In genomic region chr2:117019552-117019951, GRCm38 (mm10) we compare ENCODE assay signal across 12 mouse cellular contexts.
A peak's percentile ranks its signal among the peaks of the same experiment; 100 is the strongest.
DNase-seq lines count a peak whose midpoint lies in the region; ATAC-seq and TF ChIP-seq lines count a peak whose summit lies in the region.
"Had no signal": no experiment of that assay in that cellular context is flagged by ENCODE, and none has a peak within 500 bp of the region (broad histone marks: within the 10 kb centered on the region; RNA-seq: fewer than 3 reads in every experiment).

No protein-coding gene starts in this region.

- H3K79me2 ChIP-seq in heart, adult 2 months (replicated peaks; ENCODE audit: control insufficient read depth, insufficient read depth, low read length) = no peaks in the 10 kb centered on the region

- no peaks in the 10 kb centered on the region for H3K9me3 ChIP-seq in lung, embryonic 15.5 days
- H3K9me3 ChIP-seq in embryonic facial prominence, embryonic 12.5 days = no peaks in the 10 kb centered on the region
- no peaks in the 10 kb centered on the region for H3K9me3 ChIP-seq in limb, embryonic 14.5 days (ENCODE audit: control insufficient read depth, low read length)
- H3K9me3 ChIP-seq: hindbrain, embryonic 12.5 days had no signal

- peak; percentile 42; the same call in 1 of the 2 replicates for ATAC-seq in lung, embryonic 15.5 days (ENCODE audit: borderline replicate concordance, extremely low read depth, low FRiP score, low TSS enrichment)
- ATAC-seq in embryonic facial prominence, embryonic 12.5 days (ENCODE audit: insufficient number of reproducible peaks, insufficient read depth, low FRiP score, low TSS enrichment) = 0 out of 2 replicates have a peak, but pooled peaks have one; percentile 56
- ATAC-seq in limb, embryonic 14.5 days (ENCODE audit: low FRiP score, low read depth) = no peak

- TF ChIP-seq EP300 in heart, adult 2 months (IDR thresholded peaks at IDR 0.05; ENCODE audit: insufficient read depth, low read depth, low read length) = no peak

- H3K4me3 ChIP-seq in heart, adult 2 months = no peak overlapping the region
- no peak overlapping the region for H3K4me3 ChIP-seq in lung, embryonic 15.5 days
- H3K4me3 ChIP-seq in embryonic facial prominence, embryonic 12.5 days = no peak overlapping the region
- H3K4me3 ChIP-seq in limb, embryonic 14.5 days (replicated peaks; ENCODE audit: low read length) = no peak overlapping the region
- H3K4me3 ChIP-seq: erythroblast, embryonic 14.5 days; hindbrain, embryonic 12.5 days had no signal

- no peak for TF ChIP-seq CTCF in heart, adult 2 months (IDR thresholded peaks at IDR 0.05)

- H3K27ac ChIP-seq in heart, adult 2 months = peak overlapping the region; percentile 18; the same call in 1 of the 2 replicates
- H3K27ac ChIP-seq in lung, embryonic 15.5 days = peak overlapping the region; percentile 67
- peak overlapping the region; percentile 60; the same call in 1 of the 2 replicates for H3K27ac ChIP-seq in embryonic facial prominence, embryonic 12.5 days
- H3K27ac ChIP-seq in limb, embryonic 14.5 days (replicated peaks; ENCODE audit: low read depth, low read length) = 0 out of 2 replicates have a peak overlapping the region, but pooled peaks have one; percentile 33
- H3K27ac ChIP-seq: hindbrain, embryonic 12.5 days had no signal

- H3K4me1 ChIP-seq in heart, adult 2 months (ENCODE audit: control insufficient read depth, insufficient read depth, low read length) = peaks cover 11% of the 10 kb centered on the region
- H3K4me1 ChIP-seq in lung, embryonic 15.5 days = peaks cover 16% of the 10 kb centered on the region
- peaks cover 16% of the 10 kb centered on the region for H3K4me1 ChIP-seq in embryonic facial prominence, embryonic 12.5 days
- H3K4me1 ChIP-seq in limb, embryonic 14.5 days (ENCODE audit: control insufficient read depth, insufficient read depth, low read length) = peaks cover 4% of the 10 kb centered on the region; the same call in 1 of the 2 replicates

- intact Hi-C loops in heart, adult 2 months (cut with DNase I) = loop anchor here (1.0 to 5.0 kb wide), 4 partner anchors 43 to 161 kb away; partner anchors contain the start of gene Spred1
- intact Hi-C loops in heart, postnatal 36 days (cut with DNase I) = loop anchor here (2.0 to 5.0 kb wide), 4 partner anchors 39 to 117 kb away; partner anchors contain the start of gene Spred1
- intact Hi-C loops in left cerebral cortex, postnatal 4 days (cut with DNase I) = no loop called here

- no peak overlapping the region for H3K4me2 ChIP-seq in lung, embryonic 15.5 days
- no peak overlapping the region for H3K4me2 ChIP-seq in embryonic facial prominence, embryonic 12.5 days (replicated peaks)
- H3K4me2 ChIP-seq in limb, embryonic 14.5 days (replicated peaks; ENCODE audit: low read depth, low read length, severe bottlenecking) = no peak overlapping the region; the same call in 1 of the 2 replicates
- H3K4me2 ChIP-seq: hindbrain, embryonic 12.5 days had no signal

- 44% methylated on average over 1 of the region's 1 CpGs for WGBS in heart, adult 2 months
- 36% methylated on average over 1 of the region's 1 CpGs for WGBS in lung, embryonic 15.5 days
- WGBS in embryonic facial prominence, embryonic 12.5 days = 27% methylated on average over 1 of the region's 1 CpGs
- no CpG with 5 or more reads among the region's 1 CpGs for WGBS in limb, embryonic 14.5 days

- DNase-seq in heart, adult 2 months = no peak
- no peak for DNase-seq in heart, postnatal 36 days
- DNase-seq in lung, postnatal 14 days = no peak
- no peak for DNase-seq in limb, embryonic 14.5 days (ENCODE audit: low spot score)
- no peak for DNase-seq in cerebellum, adult 9-10 months
- DNase-seq in left cerebral cortex, postnatal 4 days = no peak
- DNase-seq: cerebellum, adult 8-10 months had no signal

- H3K36me3 ChIP-seq in heart, adult 2 months (ENCODE audit: control insufficient read depth, insufficient read depth, low read length) = peaks cover 8% of the 10 kb centered on the region
- H3K36me3 ChIP-seq in lung, embryonic 15.5 days = no peaks in the 10 kb centered on the region
- no peaks in the 10 kb centered on the region for H3K36me3 ChIP-seq in embryonic facial prominence, embryonic 12.5 days
- H3K36me3 ChIP-seq in limb, embryonic 14.5 days (ENCODE audit: control insufficient read depth, insufficient read depth, low read length) = no peaks in the 10 kb centered on the region
- H3K36me3 ChIP-seq: hindbrain, embryonic 12.5 days had no signal

- no peak overlapping the region for H3K9ac ChIP-seq in heart, adult 2 months (ENCODE audit: low read depth, low read length)
- H3K9ac ChIP-seq in lung, embryonic 15.5 days = no peak overlapping the region
- H3K9ac ChIP-seq in embryonic facial prominence, embryonic 12.5 days = no peak overlapping the region
- no peak overlapping the region for H3K9ac ChIP-seq in limb, embryonic 14.5 days (ENCODE audit: low read depth, low read length, severe bottlenecking)
- H3K9ac ChIP-seq: hindbrain, embryonic 12.5 days had no signal

- H3K27me3 ChIP-seq in heart, adult 2 months (ENCODE audit: control insufficient read depth, insufficient read depth, low read length) = no peaks in the 10 kb centered on the region
- H3K27me3 ChIP-seq in lung, embryonic 15.5 days = no peaks in the 10 kb centered on the region
- H3K27me3 ChIP-seq in embryonic facial prominence, embryonic 12.5 days = no peaks in the 10 kb centered on the region
- H3K27me3 ChIP-seq in limb, embryonic 14.5 days (ENCODE audit: control insufficient read depth, insufficient read depth, low read length) = no peaks in the 10 kb centered on the region
- H3K27me3 ChIP-seq: hindbrain, embryonic 12.5 days; Patski had no signal

- no peak for TF ChIP-seq POLR2A in heart, adult 2 months (IDR thresholded peaks at IDR 0.05; ENCODE audit: insufficient read depth, low read depth, low read length)
- TF ChIP-seq POLR2A in limb, embryonic 14.5 days (IDR thresholded peaks at IDR 0.05; ENCODE audit: borderline replicate concordance, extremely low read depth, insufficient read depth, insufficient read length) = no peak
